Comparison of ENCODE assay signal across 26 mouse cellular contexts in genomic region chr11:46289022-46289421, GRCm38 (mm10). TPM values are rescaled to one million over a fixed set of nuclear protein-coding genes. Genes with fewer than 3 reads are reported as not detected.
"Had no signal": no experiment of that assay in that cellular context is flagged by ENCODE, and none has a peak within 500 bp of the region (broad histone marks: within the 10 kb centered on the region; RNA-seq: fewer than 3 reads in every experiment).

No protein-coding gene starts in this region.

- H3K27ac ChIP-seq: heart, adult 2 months; heart, embryonic 13.5 days; heart, embryonic 15.5 days; hindbrain, embryonic 13.5 days; hindbrain, embryonic 15.5 days; hindbrain, postnatal 0 days; limb, embryonic 13.5 days; limb, embryonic 15.5 days; liver, embryonic 12.5 days; liver, embryonic 14.5 days had no signal

- H3K27me3 ChIP-seq: heart, embryonic 13.5 days; heart, embryonic 15.5 days; hindbrain, embryonic 13.5 days; hindbrain, embryonic 15.5 days; limb, embryonic 13.5 days; limb, embryonic 15.5 days; liver, embryonic 12.5 days had no signal

- H3K4me2 ChIP-seq: heart, embryonic 11.5 days; heart, embryonic 13.5 days; heart, embryonic 15.5 days; hindbrain, embryonic 13.5 days; hindbrain, embryonic 15.5 days; limb, embryonic 13.5 days; limb, embryonic 15.5 days; liver, embryonic 12.5 days had no signal

- H3K9ac ChIP-seq: heart, embryonic 13.5 days; heart, embryonic 15.5 days; hindbrain, embryonic 13.5 days; hindbrain, embryonic 15.5 days; limb, embryonic 13.5 days; limb, embryonic 15.5 days; liver, embryonic 12.5 days; liver, embryonic 14.5 days had no signal

- H3K4me3 ChIP-seq: heart, adult 2 months; heart, embryonic 13.5 days; heart, embryonic 15.5 days; hindbrain, embryonic 13.5 days; hindbrain, embryonic 15.5 days; limb, embryonic 13.5 days; limb, embryonic 15.5 days; liver, embryonic 12.5 days had no signal

- DNase-seq: gastrocnemius, postnatal 14 days; gastrocnemius, postnatal 36 days; heart, adult 11 months; heart, adult 2 months; heart, postnatal 14 days; heart, postnatal 36 days; layer of hippocampus, adult 9-11 months; layer of hippocampus, postnatal 36 days; left cerebral cortex, postnatal 4 days had no signal

- H3K9me3 ChIP-seq: heart, embryonic 13.5 days; heart, embryonic 15.5 days; hindbrain, embryonic 13.5 days; hindbrain, embryonic 15.5 days; limb, embryonic 13.5 days; limb, embryonic 15.5 days; liver, embryonic 12.5 days had no signal

- H3K36me3 ChIP-seq: heart, embryonic 15.5 days; limb, embryonic 15.5 days; liver, embryonic 12.5 days had no signal

- ATAC-seq: hindbrain, postnatal 0 days; intestine, embryonic 16.5 days; liver, embryonic 12.5 days had no signal

- H3K4me1 ChIP-seq: heart, embryonic 15.5 days; limb, embryonic 15.5 days had no signal

RNA-seq across cellular contexts. Expression of gene Fndc9, which starts 53.7 kb away (rescaled TPM):
- total RNA-seq: gastrocnemius, adult 18-20 months; gastrocnemius, adult 8-10 months; gastrocnemius, postnatal 14 days; gastrocnemius, postnatal 36 days; heart, adult 2 months; heart, postnatal 14 days; heart, postnatal 36 days; hematopoietic stem cell, adult 5-6 weeks; liver, adult 2 months had no signal
- polyA plus RNA-seq: heart, adult 2 months; heart, embryonic 11.5 days; heart, embryonic 15.5 days; heart, postnatal 0 days; large intestine, adult 2 months; liver, adult 2 months; liver, embryonic 12.5 days; liver, embryonic 14.5 days had no signal
